Mouse (Mus musculus) spleen, adult 2 months (tissue): ENCODE measurements around the gene C1qtnf9.

Experiments used
- CTCF ChIP-seq: fragments of 200-500 bp; IDR thresholded peaks from 2 replicates; pipeline ENCODE4 v1.5.1; 2011; ENCODE audit warnings: mild to moderate bottlenecking, inconsistent platforms; ENCODE audit not compliant: insufficient read depth, insufficient read length, insufficient replicate concordance; ENCODE audit errors: extremely low read depth
- POLR2A ChIP-seq: fragments of 200-500 bp; IDR thresholded peaks from 2 replicates; pipeline ENCODE4 v1.6.1; 2011; ENCODE audit warnings: low read depth, low read length, inconsistent platforms

- no peak for TF ChIP-seq CTCF
- TF ChIP-seq POLR2A, result no peak
Measured at GRCm38 (mm10) chr14:60741490-60741981, 26.4 kb upstream of the C1qtnf9 start.
